24 mouse cellular contexts compared by ENCODE assay signal in genomic region chr1:128031524-128031923, GRCm38 (mm10).
DNase-seq lines count a peak whose midpoint lies in the region; ATAC-seq and TF ChIP-seq lines count a peak whose summit lies in the region.
"Had no signal": no experiment of that assay in that cellular context is flagged by ENCODE, and none has a peak within 500 bp of the region (broad histone marks: within the 10 kb centered on the region; RNA-seq: fewer than 3 reads in every experiment).

No protein-coding gene starts in this region.

- H3K4me3 ChIP-seq in left cerebral cortex, adult 2 months = no peak overlapping the region
- H3K4me3 ChIP-seq in olfactory bulb, adult 2 months (ENCODE audit: insufficient read depth, low read depth, low read length) = no peak overlapping the region
- H3K4me3 ChIP-seq: forebrain, embryonic 12.5 days; heart, embryonic 12.5 days; heart, embryonic 15.5 days; hindbrain, embryonic 10.5 days; hindbrain, embryonic 13.5 days; intestine, embryonic 15.5 days had no signal

- WGBS in olfactory bulb, adult 2 months = 76% methylated on average over 2 of the region's 2 CpGs

- no peak for TF ChIP-seq CTCF in left cerebral cortex, adult 2 months (IDR thresholded peaks at IDR 0.05)
- TF ChIP-seq CTCF in olfactory bulb, adult 2 months (IDR thresholded peaks at IDR 0.05; ENCODE audit: insufficient read depth, low read depth, low read length) = no peak

- peaks cover 3% of the 10 kb centered on the region; the same call in 1 of the 2 replicates for H3K4me1 ChIP-seq in olfactory bulb, adult 2 months (ENCODE audit: control insufficient read depth, insufficient read depth, low read length)
- H3K4me1 ChIP-seq: forebrain, embryonic 12.5 days; heart, embryonic 12.5 days; heart, embryonic 15.5 days; hindbrain, embryonic 10.5 days; hindbrain, embryonic 13.5 days; intestine, embryonic 15.5 days had no signal

- peak overlapping the region; percentile 90 for H3K27ac ChIP-seq in left cerebral cortex, adult 2 months
- H3K27ac ChIP-seq in olfactory bulb, adult 2 months (ENCODE audit: insufficient read depth, low read depth, low read length) = peak overlapping the region; percentile 87
- H3K27ac ChIP-seq: forebrain, embryonic 12.5 days; heart, embryonic 15.5 days; hindbrain, embryonic 10.5 days; hindbrain, embryonic 13.5 days; intestine, embryonic 15.5 days had no signal

- TF ChIP-seq POLR2A in olfactory bulb, adult 2 months (IDR thresholded peaks at IDR 0.05; ENCODE audit: insufficient read depth, low read depth, low read length) = no peak

- intact Hi-C loops in left cerebral cortex, adult 2 months (cut with DNase I) = loop anchor here (2.0 kb wide), 1 partner anchor 95 kb away; no protein-coding TSS in a partner anchor

- peak; percentile 82 for ATAC-seq in frontal cortex, adult (ENCODE audit: low TSS enrichment)
- ATAC-seq: CD4-positive, CD25-positive, alpha-beta regulatory T cell, adult 4 months; forebrain, embryonic 16.5 days; hindbrain, embryonic 16.5 days; intestine, embryonic 15.5 days had no signal

- DNase-seq in frontal cortex, postnatal 36 days (ENCODE audit: low spot score in 2 of 2) = no peak
- no peak for DNase-seq in left cerebral cortex, adult 2 months (ENCODE audit: extremely low spot score in 1 of 2, low spot score in 2 of 2)
- no peak for DNase-seq in left cerebral cortex, adult 18-20 months (ENCODE audit: low spot score in 2 of 2)
- DNase-seq in thymus, postnatal 4 days = no peak
- DNase-seq: adrenal gland, adult 2 months; adrenal gland, postnatal 14 days; cerebellum, adult 11-12 months; cerebellum, adult 8-10 months; cerebellum, postnatal 36 days; gastrocnemius, postnatal 25 days; heart, adult 18-20 months; heart, postnatal 10 days; heart, postnatal 36 days had no signal
